Mouse (Mus musculus) induced T-regulatory cell, adult 2 months (primary cell): ENCODE results near the gene Rnf10.
A peak's percentile ranks its signal among the peaks of the same experiment; 100 is the strongest.

Experiments used
- DNase-seq: peaks from one replicate; pipeline ENCODE4 v3.0.0-alpha.2; 2012; ENCODE audit warnings: low read depth

The Rnf10 gene

DNA sequence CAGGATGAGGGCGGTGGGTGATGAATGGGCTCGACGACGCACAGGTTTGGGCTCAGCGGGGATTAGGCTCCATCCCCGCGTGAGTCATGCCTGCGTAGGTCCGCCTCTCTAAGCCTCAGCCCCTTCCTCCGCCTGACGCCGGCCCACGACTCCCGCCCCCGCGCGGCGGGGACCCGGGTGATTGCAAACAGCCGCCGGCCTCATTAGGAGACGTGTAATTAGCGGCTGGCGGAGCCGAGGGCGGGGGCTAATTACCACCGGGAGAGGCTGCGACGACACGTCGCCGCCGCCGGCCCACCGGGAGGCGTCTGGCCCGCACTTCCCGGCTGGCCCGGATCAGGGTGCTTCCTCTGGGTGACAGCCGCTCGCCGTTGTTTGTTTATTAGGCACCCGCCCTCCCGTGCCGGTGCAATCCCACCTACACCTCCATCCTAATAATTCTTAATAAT lies 37.4 kb downstream of the Rnf10 start:
- DNase-seq, result peak; percentile 86

DNA sequence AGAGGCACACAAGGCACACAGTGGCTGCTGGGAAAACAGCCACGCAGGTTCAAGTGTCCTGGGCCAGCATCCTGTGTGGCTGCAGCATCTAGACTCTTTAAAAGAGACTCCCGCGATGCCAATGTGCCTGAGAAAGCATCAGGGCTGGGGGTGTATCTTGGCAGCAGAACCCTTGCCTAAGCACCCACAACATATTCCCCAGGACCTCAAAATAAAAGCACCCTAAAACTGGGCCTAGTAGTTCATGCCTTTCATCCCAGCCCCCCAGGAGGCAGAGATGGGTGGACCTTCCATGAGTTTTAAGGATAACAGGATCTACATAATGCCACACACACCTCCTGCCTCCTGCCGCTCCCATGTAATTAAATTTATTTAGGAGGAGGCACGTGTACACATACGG lies 38.2 kb downstream of the Rnf10 start:
- DNase-seq, result peak; percentile 27

DNA sequence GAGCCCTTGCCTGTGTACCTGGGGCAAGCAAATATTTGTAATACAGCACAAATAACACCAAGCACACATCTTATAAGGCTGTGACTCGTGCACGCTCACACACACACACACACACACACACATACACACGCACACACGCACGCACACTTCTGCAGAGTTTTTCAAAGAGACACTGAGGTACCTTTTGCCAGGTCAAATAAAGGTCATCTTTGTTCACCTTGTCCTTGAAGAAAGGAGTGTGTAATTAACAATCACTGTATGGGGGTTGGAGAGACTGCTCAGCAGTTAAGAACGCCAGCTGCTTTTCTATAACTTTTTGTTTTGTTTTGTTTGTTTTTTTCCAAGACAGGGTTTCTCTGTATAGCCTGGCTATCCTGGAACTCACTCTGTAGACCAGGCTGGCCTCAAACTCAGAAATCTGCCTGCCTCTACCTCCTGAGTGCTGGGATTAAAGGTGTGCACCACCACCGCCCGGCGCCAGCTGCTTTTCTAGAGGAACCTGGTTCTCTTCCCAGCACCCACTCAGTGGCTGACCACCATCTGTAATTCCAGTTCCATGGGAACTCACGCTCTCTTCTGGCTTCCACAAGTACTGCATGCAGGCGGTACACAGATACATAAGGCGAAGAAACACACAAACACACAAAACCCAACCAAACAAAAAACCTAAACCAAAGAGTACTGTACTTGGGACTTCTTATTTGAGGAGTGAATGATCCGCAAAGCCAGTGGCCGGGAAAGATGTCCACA lies 39.5 kb downstream of the Rnf10 start:
- peak; percentile 15 for DNase-seq

DNA sequence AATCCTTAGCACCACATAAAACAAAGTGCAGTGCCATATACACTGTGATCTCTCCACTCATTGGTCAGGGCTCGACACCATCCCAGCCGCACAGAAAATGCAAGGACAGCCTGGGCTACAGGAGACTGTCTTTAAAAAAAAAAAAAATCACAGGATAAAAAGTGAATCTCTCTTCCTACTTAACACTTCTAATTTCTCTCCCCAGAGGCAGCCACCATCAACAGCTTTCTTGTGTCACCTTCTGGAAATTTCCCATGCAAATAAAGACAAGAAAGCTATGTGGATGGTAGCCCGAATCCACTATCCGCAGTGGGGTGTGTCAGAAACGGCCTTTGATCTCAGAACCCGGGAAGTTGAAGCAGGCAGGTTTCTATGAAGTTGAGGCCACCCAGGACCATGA lies 40.2 kb downstream of the Rnf10 start:
- no peak for DNase-seq

DNA sequence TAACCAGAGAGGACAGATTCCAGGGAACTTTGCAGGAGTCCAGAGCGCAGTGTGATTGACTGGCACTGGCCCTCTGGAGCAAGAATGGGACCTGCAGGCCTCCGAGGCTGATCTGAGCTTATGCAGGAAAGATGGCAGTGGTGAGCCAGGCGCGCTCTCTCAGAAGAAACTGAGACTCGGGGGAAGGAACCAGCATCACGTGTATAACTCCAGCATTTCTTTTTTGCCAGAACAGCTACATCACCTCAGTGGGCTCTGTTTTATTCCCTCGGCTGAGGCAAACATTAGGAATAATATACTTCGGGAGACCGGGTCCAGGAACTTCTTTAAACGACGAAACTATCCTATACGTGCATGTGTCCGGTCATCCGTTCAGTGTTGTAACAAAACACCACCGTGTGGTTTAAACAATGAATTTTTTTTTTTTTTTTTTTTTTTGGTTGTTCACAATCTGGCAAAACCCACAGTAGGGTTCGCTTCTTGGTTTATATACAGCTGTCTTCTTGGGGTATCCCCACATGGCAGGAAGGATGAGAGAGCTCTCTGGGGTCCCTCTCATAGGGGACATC lies 41.1 kb downstream of the Rnf10 start:
- DNase-seq, result peak; percentile 29

DNA sequence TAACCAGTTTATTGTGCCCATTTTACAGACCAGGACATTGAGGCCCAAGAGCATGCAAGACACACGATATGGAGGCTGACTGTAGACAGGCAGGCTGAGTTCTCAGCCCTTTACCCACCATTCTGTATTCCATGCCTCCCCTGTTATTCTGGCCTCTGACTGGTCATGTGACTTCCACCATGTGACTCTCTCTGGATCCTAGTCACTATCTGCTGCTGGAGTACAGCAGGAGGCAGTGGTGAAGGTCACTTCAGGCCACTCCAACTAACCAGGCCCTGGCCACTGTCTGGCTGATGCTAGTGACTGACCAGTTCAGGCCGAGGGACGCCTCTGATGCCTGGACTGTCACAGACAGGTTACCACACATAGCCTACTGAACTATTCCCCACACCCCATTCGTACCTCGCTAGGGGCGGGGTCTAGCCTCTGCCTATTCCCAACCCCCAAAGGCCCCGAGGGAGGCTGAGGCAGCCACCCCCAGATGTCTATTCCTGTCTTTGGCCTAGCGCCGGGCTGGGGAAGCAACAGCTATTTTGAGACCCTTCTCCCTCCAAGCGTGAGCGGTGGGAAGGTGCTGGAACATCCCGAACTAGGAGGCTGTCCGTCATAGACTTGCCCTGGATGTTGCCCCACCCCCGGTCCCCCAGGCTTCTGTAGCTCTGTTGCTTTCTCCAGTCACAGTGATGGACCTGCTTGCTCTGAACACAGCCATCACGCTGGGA lies 41.7 kb downstream of the Rnf10 start:
- DNase-seq, result no peak

DNA sequence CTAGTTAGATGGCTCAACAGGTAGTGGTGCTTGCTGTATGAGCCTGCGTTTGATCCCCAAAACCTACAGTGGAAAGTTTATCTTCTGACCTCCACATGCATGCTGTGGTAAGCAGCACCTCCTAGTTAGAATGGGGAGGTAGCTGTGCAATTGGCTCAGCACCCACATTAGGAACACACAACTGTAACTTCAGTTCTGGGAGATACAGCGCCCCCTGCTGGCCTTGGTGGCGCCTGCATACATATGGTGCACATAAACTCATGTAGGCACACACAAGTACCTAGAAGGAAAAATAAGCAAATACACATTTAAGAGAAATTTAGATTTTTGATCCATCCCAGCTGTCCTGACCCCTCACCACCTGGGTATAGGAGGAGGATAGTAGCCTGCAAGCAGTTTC lies 50.2 kb downstream of the Rnf10 start:
- peak; percentile 28 for DNase-seq

DNA sequence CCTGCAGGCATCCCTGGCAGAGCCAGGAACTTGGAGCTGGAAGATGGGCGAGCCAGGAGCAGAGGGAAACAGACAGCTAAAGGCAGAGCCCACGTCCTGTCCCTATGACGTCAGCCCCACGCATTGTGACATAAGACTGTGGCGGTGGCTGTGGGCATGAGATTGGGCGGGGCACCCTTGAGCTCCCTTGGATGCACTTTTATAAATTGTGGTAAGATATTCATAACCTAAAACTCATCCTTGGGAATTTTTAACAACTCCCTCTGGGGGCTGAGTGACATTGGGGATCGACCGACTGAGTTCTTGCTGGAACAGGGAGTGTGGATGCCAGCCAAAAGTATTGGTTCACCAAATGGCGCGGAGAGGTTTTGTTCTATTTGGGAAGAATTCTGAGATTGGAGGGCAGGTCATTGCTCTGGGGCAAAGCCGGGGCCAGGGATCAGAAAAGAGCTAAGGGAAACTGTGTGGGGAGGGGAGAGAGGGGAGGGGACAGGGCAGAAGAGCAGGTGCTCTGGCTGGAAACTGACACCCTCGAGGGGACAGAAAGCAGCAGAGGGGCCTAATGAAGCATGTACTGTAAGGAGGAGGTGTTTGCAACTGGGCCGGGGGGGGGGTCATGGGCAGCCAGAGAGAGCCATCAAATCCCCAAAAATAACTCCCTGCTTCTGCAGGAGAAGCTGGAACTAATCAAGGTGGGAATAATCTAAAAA lies 51.6 kb downstream of the Rnf10 start:
- DNase-seq, result peak; percentile 26

DNA sequence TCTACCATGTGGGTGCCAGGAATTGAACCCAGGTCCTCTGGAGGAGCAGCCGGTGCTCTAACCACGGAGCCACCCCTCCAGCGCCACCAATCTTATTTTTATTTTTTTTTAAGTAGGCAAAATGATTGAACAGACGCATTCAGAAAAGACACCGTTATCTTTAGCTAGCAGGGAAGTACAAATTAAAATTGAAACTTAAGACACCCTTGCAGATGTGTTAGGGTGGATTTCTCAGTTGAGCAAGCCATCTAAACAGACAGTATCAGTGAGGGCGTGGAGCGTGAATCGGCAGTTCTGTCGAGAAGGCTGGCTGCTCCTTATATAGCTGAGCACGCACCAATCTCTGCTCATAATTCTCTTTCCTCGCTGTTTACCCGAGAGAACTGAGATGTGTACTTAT lies 54.7 kb downstream of the Rnf10 start:
- DNase-seq, result no peak

DNA sequence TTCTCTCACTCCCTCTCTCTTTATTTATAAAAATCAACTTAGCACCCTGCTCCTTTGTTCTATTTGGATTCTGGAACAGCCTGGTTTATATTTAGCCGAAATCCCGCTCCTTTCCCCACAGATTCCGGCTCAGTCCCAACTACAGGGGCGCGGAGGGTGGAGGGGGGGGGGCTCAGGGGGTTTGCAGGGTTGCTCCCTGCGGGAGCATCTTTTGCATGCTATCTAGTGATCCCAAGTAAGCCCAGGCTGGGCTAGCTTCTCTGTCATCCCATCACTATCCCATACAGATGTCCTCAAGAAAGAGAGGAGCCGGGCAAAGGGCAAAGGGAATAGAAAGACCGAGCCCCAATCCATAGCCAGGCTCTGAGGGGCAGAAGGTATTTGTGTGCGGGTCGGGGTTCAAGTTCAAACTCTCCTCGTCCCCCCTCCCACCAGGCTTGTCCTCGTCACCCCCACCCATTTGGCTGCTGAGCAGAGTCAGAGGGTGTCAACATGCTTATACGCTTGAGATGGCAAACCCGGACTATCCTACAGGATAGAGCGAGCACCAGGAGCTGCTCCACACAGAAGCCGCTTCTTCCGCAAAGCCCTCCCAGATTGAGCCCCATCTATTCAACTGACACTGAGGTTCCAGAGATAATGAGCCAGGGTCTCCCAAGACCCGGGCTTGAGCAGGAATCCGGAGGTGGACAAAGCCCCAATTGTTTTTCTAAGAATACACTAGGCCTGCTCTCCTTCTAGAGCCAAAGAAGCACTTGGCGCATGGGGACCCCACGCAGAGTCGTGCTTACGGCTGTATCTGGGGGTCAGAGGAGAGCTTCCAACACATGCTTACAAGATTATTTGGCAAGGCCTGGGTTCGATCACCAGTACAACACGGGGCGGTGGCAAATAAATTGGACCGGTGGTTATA lies 57.2 kb downstream of the Rnf10 start:
- no peak for DNase-seq

DNA sequence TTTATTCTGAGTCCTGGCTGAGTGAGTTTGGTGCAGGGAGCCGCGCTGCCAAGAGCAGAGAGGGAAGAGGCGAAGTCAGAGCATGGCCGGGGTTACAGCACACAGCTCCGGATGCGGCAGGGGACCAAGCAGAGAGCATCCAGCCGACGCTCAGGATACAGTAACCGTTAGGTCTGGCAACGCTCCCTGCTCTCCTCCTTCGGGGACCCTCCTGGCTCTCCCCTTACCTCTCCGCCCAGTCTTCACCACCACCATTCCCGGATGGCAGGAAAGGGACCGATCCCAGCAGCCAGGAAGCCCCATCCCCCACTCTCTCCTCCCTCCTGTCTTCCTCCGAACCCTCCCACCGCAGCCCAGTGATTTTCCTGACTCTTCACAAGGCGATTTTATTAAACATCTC lies 57.8 kb downstream of the Rnf10 start:
- peak; percentile 25 for DNase-seq

DNA sequence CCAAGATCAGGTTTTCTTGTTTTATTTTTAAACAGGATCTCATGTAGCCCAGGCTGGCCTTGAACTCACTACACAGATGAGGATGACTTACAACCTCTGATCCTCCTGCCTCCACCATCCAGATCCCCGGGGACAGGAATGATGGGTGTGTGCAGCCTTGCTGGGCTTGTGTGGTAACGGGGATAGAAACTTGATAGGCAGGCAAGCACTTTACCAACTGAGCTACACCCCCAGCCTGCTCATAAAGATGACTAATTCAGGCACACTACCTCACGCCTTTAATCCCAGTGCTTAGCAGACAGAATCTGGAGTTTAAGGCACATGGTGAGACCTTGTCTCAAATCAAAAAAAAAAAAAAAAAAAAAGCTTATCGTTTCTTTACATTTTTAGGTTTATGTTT lies 59.8 kb downstream of the Rnf10 start:
- DNase-seq, result no peak

DNA sequence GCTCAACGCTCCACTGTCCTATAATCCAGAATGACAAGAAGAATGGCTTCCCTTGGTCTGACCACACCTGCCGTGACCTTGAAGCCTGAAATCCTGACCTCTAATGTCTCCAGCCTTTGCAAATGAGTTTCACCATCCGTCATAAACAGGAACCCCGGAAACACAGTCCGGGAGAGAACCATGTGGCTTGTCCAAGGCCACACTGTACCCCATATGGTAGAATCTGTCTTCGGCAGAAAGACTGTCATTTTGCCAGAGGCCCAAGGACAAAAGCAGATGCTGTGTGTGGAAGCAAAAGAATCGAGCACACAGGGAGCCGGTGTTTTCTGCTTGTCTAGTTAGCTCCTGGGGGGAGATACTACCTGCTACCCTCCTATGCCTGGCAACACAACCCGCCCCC lies 60.2 kb downstream of the Rnf10 start:
- DNase-seq, result no peak

DNA sequence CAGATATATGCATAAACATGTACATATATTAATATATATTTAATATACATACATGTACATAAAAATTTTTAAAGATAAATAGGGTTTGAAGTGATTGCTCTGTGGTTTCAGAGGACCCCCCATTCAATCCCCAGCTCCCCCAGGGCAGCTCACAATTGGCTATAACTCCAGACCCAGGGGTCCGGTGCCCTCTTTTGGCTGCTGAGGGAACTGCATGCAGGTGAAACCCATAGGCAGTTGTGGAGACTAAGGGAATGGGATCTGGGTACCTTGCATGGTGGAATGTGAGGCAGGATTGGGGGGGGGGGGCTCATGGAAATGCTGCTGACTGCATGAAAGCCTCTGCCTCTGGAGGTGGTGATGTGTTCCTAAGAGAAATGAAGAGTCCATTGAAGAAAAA lies 62.3 kb downstream of the Rnf10 start:
- peak; percentile 77 for DNase-seq

DNA sequence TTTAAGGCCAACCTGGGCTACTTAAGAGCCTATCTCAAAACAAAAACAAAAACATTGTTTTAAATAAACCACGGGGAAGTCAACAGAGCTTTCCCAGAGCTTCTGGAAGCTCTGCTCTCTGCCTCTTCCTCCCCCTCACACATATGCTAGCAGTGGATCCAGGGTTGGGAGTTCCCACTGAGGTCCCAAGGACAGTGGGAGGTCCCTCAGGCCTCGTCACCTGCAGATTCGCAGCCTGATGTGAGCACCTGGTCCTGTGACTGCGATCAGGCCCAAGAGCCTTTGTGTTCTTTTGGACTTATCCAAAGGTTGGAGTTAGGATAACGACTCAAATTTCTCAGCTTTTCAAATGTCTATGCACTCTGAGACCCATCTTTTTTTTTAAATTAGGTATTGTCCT lies 64.1 kb downstream of the Rnf10 start:
- DNase-seq, result no peak

DNA sequence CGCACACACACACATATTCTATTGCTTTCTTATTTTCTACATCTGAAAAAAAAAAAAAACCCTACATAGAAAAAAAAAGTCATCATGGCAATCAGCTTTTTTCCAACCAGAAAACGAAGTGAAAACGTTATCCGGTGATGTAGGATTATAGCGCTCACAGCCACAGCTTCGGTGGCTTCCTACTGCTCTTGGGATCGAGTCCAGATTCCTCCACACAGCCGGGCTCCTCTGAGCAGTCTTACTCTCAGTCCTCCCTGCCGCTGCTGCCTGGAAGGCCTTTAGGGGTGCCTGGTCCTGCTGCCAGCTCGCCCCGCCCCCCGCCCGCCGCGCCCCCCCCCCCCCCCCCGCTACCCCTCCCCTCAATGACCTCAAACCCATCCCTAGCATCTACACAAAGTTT lies 64.8 kb downstream of the Rnf10 start:
- no peak for DNase-seq

DNA sequence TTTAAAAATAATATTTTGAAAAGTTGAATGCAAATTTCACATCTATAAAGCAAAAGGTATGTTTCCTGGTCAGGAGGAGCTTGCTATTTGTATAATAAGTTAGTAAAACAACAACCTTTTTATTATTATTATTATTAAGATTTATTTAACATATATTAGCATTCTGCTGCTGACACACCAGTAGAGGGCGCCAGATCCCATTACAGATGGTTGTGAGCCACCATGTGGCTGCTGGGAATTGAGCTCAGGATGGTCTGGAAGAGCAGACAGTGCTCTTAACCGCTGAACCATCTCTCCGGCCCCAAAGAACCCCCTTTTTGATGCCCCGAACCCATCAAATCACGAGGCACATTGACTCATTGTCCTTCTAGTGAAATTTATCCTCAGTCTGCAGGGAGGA lies 65.5 kb downstream of the Rnf10 start:
- no peak for DNase-seq

DNA sequence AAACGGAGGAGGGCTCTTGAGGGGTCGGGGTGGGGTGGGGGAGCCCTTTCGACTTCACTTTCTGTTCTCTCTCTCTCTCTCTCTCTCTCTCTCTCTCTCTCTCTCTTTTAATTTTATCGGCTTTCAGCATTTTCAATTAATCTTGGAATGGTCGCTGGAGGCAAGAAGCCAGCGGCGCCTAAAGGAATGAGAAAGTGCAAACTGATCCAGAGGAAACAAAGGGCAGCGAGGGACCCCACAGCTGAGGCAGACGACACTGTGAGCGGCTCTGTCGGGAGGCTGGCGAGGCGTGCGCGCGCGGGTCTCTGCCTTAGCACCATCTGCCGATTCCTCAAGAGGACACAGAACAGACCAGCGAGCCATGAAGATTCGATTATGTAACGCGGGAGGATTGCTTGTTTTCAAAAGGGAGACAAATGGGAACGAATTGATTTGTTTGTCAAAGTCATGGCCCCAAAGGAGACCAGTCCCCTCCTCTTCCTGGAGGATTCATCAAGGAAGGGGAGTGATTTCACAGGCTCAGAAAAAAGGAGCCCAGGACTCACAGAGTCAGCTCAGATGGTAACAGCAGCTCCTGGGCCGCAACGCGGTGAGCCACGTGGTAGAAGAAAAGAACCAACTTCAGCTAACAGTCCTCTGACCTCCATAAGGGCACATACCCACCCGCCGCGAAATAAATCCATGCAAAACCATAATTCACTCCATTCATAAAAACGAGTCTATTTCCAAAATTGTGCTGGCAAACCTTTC lies 68.0 kb downstream of the Rnf10 start:
- DNase-seq, result peak; percentile 40

DNA sequence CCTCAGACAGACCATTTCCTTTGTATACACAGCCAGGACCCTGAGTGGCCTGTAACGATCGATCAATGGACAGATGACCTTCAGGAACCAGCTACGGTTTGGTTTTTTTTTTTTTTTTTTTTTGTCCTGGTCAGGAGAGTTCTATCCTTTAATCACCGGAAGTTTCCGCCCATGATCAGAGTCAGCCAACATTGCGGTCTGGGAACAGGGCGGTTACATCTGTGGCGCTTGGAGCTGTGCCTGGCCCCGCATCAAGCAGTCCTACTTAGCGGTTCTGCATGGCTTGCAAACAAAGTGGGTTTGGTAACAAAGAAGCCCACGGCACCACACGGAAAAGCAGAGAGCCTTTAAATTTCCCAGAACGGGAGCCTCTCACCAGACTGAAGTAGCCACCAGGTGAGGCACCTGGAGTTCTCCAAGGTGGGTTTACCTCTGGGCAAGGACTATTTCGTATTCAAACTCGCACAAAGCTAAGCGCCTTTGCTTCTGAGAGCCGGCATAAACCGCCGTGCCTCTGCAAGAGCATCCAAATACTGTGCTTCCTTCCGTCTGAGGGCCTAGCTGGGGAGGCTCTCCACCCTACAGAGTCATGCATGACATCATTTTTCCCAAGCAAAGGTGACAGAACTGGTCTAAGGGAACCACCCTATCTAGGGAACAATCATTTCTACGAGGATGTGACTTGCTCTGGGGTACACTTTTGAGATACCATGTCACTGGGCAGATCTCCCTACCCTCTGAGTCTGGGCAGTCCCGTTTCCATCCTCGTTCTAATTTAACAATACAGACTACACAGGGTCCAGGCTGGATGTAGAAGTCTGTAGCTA lies 68.8 kb downstream of the Rnf10 start:
- peak; percentile 39 for DNase-seq

DNA sequence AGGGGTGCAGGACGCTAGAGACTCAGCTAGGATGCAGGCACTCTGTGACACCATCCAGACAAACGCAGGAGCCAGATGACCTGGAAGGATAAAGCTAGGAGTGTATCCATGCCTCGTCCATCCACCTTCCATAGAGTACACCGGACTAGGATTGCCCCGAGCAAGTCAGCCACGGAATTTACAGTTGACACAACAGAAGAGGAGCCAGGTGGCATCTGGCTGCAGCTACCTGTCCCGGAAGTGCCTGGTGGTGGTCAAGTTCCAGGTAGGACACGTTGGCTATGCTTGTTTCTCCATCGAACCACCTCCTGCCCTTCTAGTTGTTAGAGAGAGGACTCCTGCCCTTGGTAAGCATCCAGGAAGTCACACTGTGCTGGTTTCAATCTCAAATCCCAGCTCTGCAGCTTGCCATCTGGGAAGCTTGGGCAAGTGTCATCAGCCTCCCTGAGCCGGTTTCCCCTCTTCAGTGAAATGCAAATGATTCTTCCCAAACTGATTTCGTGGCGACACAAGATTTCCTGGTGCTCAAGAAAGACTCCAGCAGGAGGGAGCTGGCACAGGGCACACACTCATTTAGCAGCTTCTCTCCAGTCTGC lies 78.0 kb downstream of the Rnf10 start:
- DNase-seq, result no peak
